Mouse (Mus musculus) CH12.LX (cell line): ENCODE measurements around the gene Olfr1002. TPM values are rescaled to one million over a fixed set of nuclear protein-coding genes. Genes with fewer than 3 reads are reported as not detected.
"Not testable (repeated sequence)": the region's sequence is repeated elsewhere in the genome, so short reads cannot be mapped to it uniquely, and the experiment has no call there.

Experiments used
- DNase-seq: peaks from one replicate; pipeline ENCODE4 v3.0.0-alpha.2; 2013; ENCODE audit errors: extremely low read depth
- H3K27ac ChIP-seq: 2 replicates; pipeline ENCODE4 v1.5.1; 2012; ENCODE audit warnings: low read depth, mild to moderate bottlenecking, control low read depth, moderate library complexity; ENCODE audit not compliant: insufficient read depth
- H3K27me3 ChIP-seq: replicated peaks from 2 replicates; pipeline ENCODE3; 2012; ENCODE audit warnings: inconsistent platforms
- H3K36me3 ChIP-seq, 2 experiments: replicated peaks in 1 of 2; 2 replicates each; pipeline versions ENCODE3 to v1.6.1; 2012; ENCODE audit warnings: inconsistent platforms in 1 of 2, low read length in 1 of 2, mild to moderate bottlenecking in 1 of 2, mixed read lengths in 1 of 2, moderate library complexity in 1 of 2; ENCODE audit not compliant: control insufficient read depth in 1 of 2, insufficient read depth in 1 of 2
- H3K4me1 ChIP-seq, 2 experiments: 2 replicates each; pipeline ENCODE4 v1.6.1; 2012; ENCODE audit warnings: inconsistent platforms in 1 of 2, moderate library complexity in 1 of 2; ENCODE audit not compliant: insufficient read depth in 2 of 2, control insufficient read depth in 1 of 2
- H3K4me2 ChIP-seq: 2 replicates; pipeline ENCODE4 v1.6.1; 2012; ENCODE audit warnings: low read depth, mild to moderate bottlenecking, control low read depth; ENCODE audit not compliant: poor library complexity, insufficient read depth, severe bottlenecking
- H3K4me3 ChIP-seq, 3 experiments: fragments of 150-350 bp in 1 of 3; sonication (generic) in 1 of 3; replicated peaks in 1 of 3; 2 replicates each; pipeline versions ENCODE3 to v1.5.1; 2011 to 2012; ENCODE audit warnings: low read depth in 2 of 3, low read length in 2 of 3, mild to moderate bottlenecking in 2 of 3, moderate library complexity in 2 of 3, control low read depth in 1 of 3, improper control_type of control experiment in 1 of 3, inconsistent platforms in 1 of 3, mixed read lengths in 1 of 3; ENCODE audit not compliant: poor library complexity in 1 of 3
- H3K79me2 ChIP-seq: replicated peaks from 2 replicates; pipeline ENCODE4 v1.6.1; 2012; ENCODE audit warnings: mild to moderate bottlenecking, moderate library complexity; ENCODE audit not compliant: control insufficient read depth, poor library complexity, insufficient read depth, severe bottlenecking; ENCODE audit errors: extremely low read depth
- H3K9ac ChIP-seq: 2 replicates; pipeline ENCODE4 v1.6.1; 2012; ENCODE audit warnings: low read depth, mild to moderate bottlenecking, control low read depth, moderate library complexity; ENCODE audit not compliant: insufficient read depth
- H3K9me3 ChIP-seq: replicated peaks from 2 replicates; pipeline ENCODE3; 2012; ENCODE audit warnings: low read length, inconsistent platforms, mixed read lengths
- BHLHE40 ChIP-seq: IDR thresholded peaks from 2 replicates; pipeline ENCODE4 v1.6.1; 2011; ENCODE audit warnings: mild to moderate bottlenecking, low read depth, low read length, improper control_type of control experiment
- CHD1 ChIP-seq: IDR thresholded peaks from 2 replicates; pipeline ENCODE4 v1.6.1; 2012; ENCODE audit warnings: low read depth, low read length, improper control_type of control experiment, inconsistent platforms
- ETS1 ChIP-seq: conservative IDR thresholded peaks from 2 replicates; pipeline ENCODE4 v1.6.1; 2012; ENCODE audit warnings: low read depth, mild to moderate bottlenecking, inconsistent platforms, low read length, improper control_type of control experiment, moderate library complexity
- GABPA ChIP-seq: IDR thresholded peaks from 2 replicates; pipeline ENCODE4 v1.6.1; 2012; ENCODE audit warnings: low read depth, low read length, improper control_type of control experiment, inconsistent platforms; ENCODE audit not compliant: insufficient replicate concordance
- HCFC1 ChIP-seq: IDR thresholded peaks from 2 replicates; pipeline ENCODE4 v1.6.1; 2012; ENCODE audit warnings: low read depth, mild to moderate bottlenecking, inconsistent platforms, low read length, improper control_type of control experiment
- KAT2A ChIP-seq: IDR thresholded peaks from 2 replicates; pipeline ENCODE4 v1.6.1; 2012; ENCODE audit warnings: low read length, improper control_type of control experiment, inconsistent platforms; ENCODE audit not compliant: insufficient replicate concordance
- MAFK ChIP-seq: IDR thresholded peaks from 2 replicates; pipeline ENCODE4 v1.6.1; 2011; ENCODE audit warnings: low read length, improper control_type of control experiment; ENCODE audit not compliant: insufficient replicate concordance
- MAX ChIP-seq: IDR thresholded peaks from 2 replicates; pipeline ENCODE4 v1.6.1; 2011; ENCODE audit warnings: low read length, improper control_type of control experiment
- MXI1 ChIP-seq: IDR thresholded peaks from 2 replicates; pipeline ENCODE4 v1.6.1; 2011; ENCODE audit warnings: mild to moderate bottlenecking, low read depth, low read length, improper control_type of control experiment
- MYC ChIP-seq: IDR thresholded peaks from 2 replicates; pipeline ENCODE4 v1.6.1; 2011; ENCODE audit warnings: low read depth, mild to moderate bottlenecking, improper control_type of control experiment, low read length
- NRF1 ChIP-seq: IDR thresholded peaks from 2 replicates; pipeline ENCODE4 v1.6.1; 2014; ENCODE audit warnings: low read depth, mild to moderate bottlenecking, inconsistent platforms, low read length, improper control_type of control experiment, moderate library complexity
- POLR2A ChIP-seq: IDR thresholded peaks from 2 replicates; pipeline ENCODE4 v1.6.1; 2011; ENCODE audit warnings: low read depth, mild to moderate bottlenecking, improper control_type of control experiment, low read length
- POLR2AphosphoS2 ChIP-seq: IDR thresholded peaks from 2 replicates; pipeline ENCODE4 v1.6.1; 2011; ENCODE audit warnings: low read depth, low read length, improper control_type of control experiment
- RAD21 ChIP-seq: IDR thresholded peaks from 2 replicates; pipeline ENCODE4 v1.6.1; 2011; ENCODE audit warnings: low read depth, mild to moderate bottlenecking, low read length, improper control_type of control experiment, moderate library complexity
- RCOR1 ChIP-seq: conservative IDR thresholded peaks from 2 replicates; pipeline ENCODE4 v1.6.1; 2012; ENCODE audit warnings: low read depth, mild to moderate bottlenecking, inconsistent platforms, low read length, improper control_type of control experiment
- SIN3A ChIP-seq: IDR thresholded peaks from 2 replicates; pipeline ENCODE4 v1.6.1; 2012; ENCODE audit warnings: low read length, improper control_type of control experiment, inconsistent platforms
- SMC3 ChIP-seq: IDR thresholded peaks from 2 replicates; pipeline ENCODE4 v1.6.1; 2011; ENCODE audit warnings: low read depth, low read length, improper control_type of control experiment
- TBP ChIP-seq: conservative IDR thresholded peaks from 2 replicates; pipeline ENCODE4 v1.6.1; 2011; ENCODE audit warnings: low read depth, low read length, improper control_type of control experiment
- TCF12 ChIP-seq: IDR thresholded peaks from 2 replicates; pipeline ENCODE4 v1.6.1; 2014; ENCODE audit warnings: low read depth, mild to moderate bottlenecking, inconsistent platforms, low read length, improper control_type of control experiment
- UBTF ChIP-seq: IDR thresholded peaks from 2 replicates; pipeline ENCODE4 v1.6.1; 2012; ENCODE audit warnings: low read depth, mild to moderate bottlenecking, inconsistent platforms, low read length, improper control_type of control experiment, moderate library complexity
- USF1 ChIP-seq: IDR thresholded peaks from 2 replicates; pipeline ENCODE4 v1.6.1; 2014; ENCODE audit warnings: low read depth, mild to moderate bottlenecking, inconsistent platforms, low read length, improper control_type of control experiment
- ZC3H11A ChIP-seq: IDR thresholded peaks from 2 replicates; pipeline ENCODE4 v1.6.1; 2012; ENCODE audit warnings: low read depth, mild to moderate bottlenecking, inconsistent platforms, low read length, improper control_type of control experiment
- ZMIZ1 ChIP-seq: IDR thresholded peaks from 2 replicates; pipeline ENCODE4 v1.6.1; 2012; ENCODE audit warnings: low read depth, mild to moderate bottlenecking, inconsistent platforms, low read length, improper control_type of control experiment
- ZNF384 ChIP-seq: IDR thresholded peaks from 2 replicates; pipeline ENCODE4 v1.6.1; 2012; ENCODE audit warnings: low read depth, low read length, improper control_type of control experiment, inconsistent platforms
- dilution Hi-C: fragments of 300-500 bp; cut with MboI; formaldehyde crosslinking; loops from 2 replicates; pipeline ENCODE4 v1.14.3; 2020; ENCODE audit warnings: low sequenced_read_pairs; ENCODE audit not compliant: extremely low pct_unique_long_range_greater_than_20kb, extremely low pct_ligation_motif_present
- in situ Hi-C: fragments of 300-500 bp; cut with MboI; formaldehyde crosslinking; loops from 3 replicates; pipeline ENCODE4 v1.14.3; 2019; ENCODE audit warnings: low sequenced_read_pairs, low pct_ligation_motif_present, low pct_unique_long_range_greater_than_20kb, mixed read lengths
- polyA plus RNA-seq: library from polyadenylated mRNA; unstranded; fragments of >175 nt; gene quantifications from 2 replicates; pipeline ENCODE4 v1.2.1, GENCODE M21; 2012; ENCODE audit warnings: low read depth; ENCODE audit not compliant: insufficient read length
- total RNA-seq, 2 experiments: library from RNA; depleted of rRNA; stranded (reverse); fragments of 300-350 nt in 1 of 2; fragments of >200 nt in 1 of 2; gene quantifications; 2 replicates each; pipeline ENCODE4 v1.2.3; 2012 to 2014

Olfr1002 gene
- total and polyA plus RNA-seq, 3 experiments = not detected

GRCm38 (mm10) chr2:85678667-85679066 is 28.2 kb upstream of the Olfr1002 start, which contains the start of gene Olfr1006:
Gene Olfr1006, minus strand, starts transcription at chr2:85678767.
- no peaks in the 10 kb centered on the region for H3K79me2 ChIP-seq
- H3K9me3 ChIP-seq = peaks cover 5% of the 10 kb centered on the region
- dilution Hi-C loops (no loop called here), in situ Hi-C loops (no loop called here)
- no peak for DNase-seq
- no peak within 1 kb of the TSS for H3K4me3 ChIP-seq
- TF ChIP-seq HCFC1 (no peak), TCF12 (no peak), MAX (no peak), UBTF (no peak), KAT2A (no peak), SMC3 (no peak), TBP (no peak), POLR2A (no peak), SIN3A (no peak), CHD1 (no peak), ZMIZ1 (no peak), GABPA (no peak), MAFK (no peak)
- H3K27me3 ChIP-seq = no peaks in the 10 kb centered on the region
- H3K4me1 ChIP-seq = no peaks in the 10 kb centered on the region
- H3K27ac ChIP-seq = no peak within 1 kb of the TSS
- no peaks in the 10 kb centered on the region for H3K36me3 ChIP-seq
- no peak within 1 kb of the TSS for H3K4me2 ChIP-seq
- no peak within 1 kb of the TSS for H3K9ac ChIP-seq

- H3K79me2 ChIP-seq, H3K9ac ChIP-seq, H3K27me3 ChIP-seq, H3K27ac ChIP-seq, in situ Hi-C loops, H3K4me3 ChIP-seq, dilution Hi-C loops, DNase-seq, H3K36me3 ChIP-seq, H3K9me3 ChIP-seq, H3K4me1 ChIP-seq, H3K4me2 ChIP-seq: not testable (repeated sequence)
These were observed 13.9 kb upstream of the Olfr1002 start, which contains the start of gene Olfr154 for GRCm38 (mm10) chr2:85664355-85664754. Gene Olfr154, minus strand, starts transcription at chr2:85664455.

GRCm38 (mm10) chr2:85611803-85612202 is 38.7 kb downstream of the Olfr1002 start, which contains the start of gene Olfr1000:
Gene Olfr1000, minus strand, starts transcription at chr2:85611903.
- dilution Hi-C loops = no loop called here
- H3K4me3 ChIP-seq = no peak within 1 kb of the TSS
- H3K9me3 ChIP-seq = no peaks in the 10 kb centered on the region
- no peak within 1 kb of the TSS for H3K4me2 ChIP-seq
- no peak for DNase-seq
- no peaks in the 10 kb centered on the region for H3K27me3 ChIP-seq
- in situ Hi-C loops = no loop called here
- no peaks in the 10 kb centered on the region for H3K4me1 ChIP-seq
- H3K9ac ChIP-seq = no peak within 1 kb of the TSS
- no peak for TF ChIP-seq ZNF384
- no peak for TF ChIP-seq NRF1
- TF ChIP-seq MAFK = no peak
- no peak for TF ChIP-seq RCOR1
- no peak for TF ChIP-seq POLR2AphosphoS2
- TF ChIP-seq SIN3A = no peak
- TF ChIP-seq SMC3 = no peak
- no peak for TF ChIP-seq CHD1
- TF ChIP-seq MYC = no peak
- no peak for TF ChIP-seq RAD21
- no peak for TF ChIP-seq USF1
- TF ChIP-seq BHLHE40 = no peak
- TF ChIP-seq ETS1 = no peak
- TF ChIP-seq MXI1 = no peak
- no peak for TF ChIP-seq HCFC1
- TF ChIP-seq ZC3H11A = no peak
- no peaks in the 10 kb centered on the region for H3K79me2 ChIP-seq
- H3K27ac ChIP-seq = no peak within 1 kb of the TSS
- no peaks in the 10 kb centered on the region for H3K36me3 ChIP-seq
